Mouse (Mus musculus): Measurements from ENCODE around the gene Gatad1.
"Not testable (repeated sequence)": the region's sequence is repeated elsewhere in the genome, so short reads cannot be mapped to it uniquely, and the experiment has no call there.

Gene Gatad1

GRCm38 (mm10) chr5:3635286-3635685 lies 21.7 kb downstream of the Gatad1 start:
- DNase-seq (ENCODE audit: low read depth, low spot score), result no peak

- peak; percentile 35 for DNase-seq (ENCODE audit: low read depth, low spot score)
Measured at GRCm38 (mm10) chr5:3633951-3634350, 23.0 kb downstream of the Gatad1 start.

GRCm38 (mm10) chr5:3633315-3633714 lies 23.7 kb downstream of the Gatad1 start:
- no peak for DNase-seq (ENCODE audit: low read depth, low spot score)

GRCm38 (mm10) chr5:3632285-3632684 lies 24.7 kb downstream of the Gatad1 start:
- DNase-seq (ENCODE audit: low read depth, low spot score), result no peak

GRCm38 (mm10) chr5:3631512-3632271 lies 25.3 kb downstream of the Gatad1 start:
- no peak for DNase-seq (ENCODE audit: low read depth, low spot score)

GRCm38 (mm10) chr5:3630055-3630454 lies 26.9 kb downstream of the Gatad1 start:
- DNase-seq (ENCODE audit: low read depth, low spot score), result no peak

GRCm38 (mm10) chr5:3620486-3620885 lies 36.5 kb downstream of the Gatad1 start:
- no peak for DNase-seq (ENCODE audit: low read depth, low spot score)

- not testable (repeated sequence) for DNase-seq (ENCODE audit: low read depth, low spot score)
Measured at GRCm38 (mm10) chr5:3611835-3612234, 45.1 kb downstream of the Gatad1 start.

- no peak for DNase-seq (ENCODE audit: low read depth, low spot score)
Measured at GRCm38 (mm10) chr5:3609241-3609640, 47.7 kb downstream of the Gatad1 start.

GRCm38 (mm10) chr5:3607114-3607513 lies 49.9 kb downstream of the Gatad1 start:
- DNase-seq (ENCODE audit: low read depth, low spot score), result no peak

GRCm38 (mm10) chr5:3600790-3601189 lies 56.2 kb downstream of the Gatad1 start:
- DNase-seq (ENCODE audit: low read depth, low spot score), result no peak

- DNase-seq (ENCODE audit: low read depth, low spot score), result no peak
Measured at GRCm38 (mm10) chr5:3600298-3600697, 56.7 kb downstream of the Gatad1 start.

- DNase-seq (ENCODE audit: low read depth, low spot score), result no peak
Measured at GRCm38 (mm10) chr5:3598766-3599165, 58.2 kb downstream of the Gatad1 start.

GRCm38 (mm10) chr5:3597171-3597570 lies 59.8 kb downstream of the Gatad1 start:
- no peak for DNase-seq (ENCODE audit: low read depth, low spot score)

GRCm38 (mm10) chr5:3596399-3596766 lies 60.6 kb downstream of the Gatad1 start, which contains the start of gene Rbm48:
Gene Rbm48, minus strand, starts transcription at chr5:3596585.
- DNase-seq (ENCODE audit: low read depth, low spot score), result peak; percentile 86

- peak; percentile 98 for DNase-seq (ENCODE audit: low read depth, low spot score)
Measured at GRCm38 (mm10) chr5:3595693-3596398, 61.1 kb downstream of the Gatad1 start, which contains the start of gene Pex1. Gene Pex1, plus strand, starts transcription at chr5:3596066.

Data from CD4-positive, CD25-positive, alpha-beta regulatory T cell, adult 2 months (primary cell).